Mouse (Mus musculus): Measurements from ENCODE around the gene Ccdc28b.

- TF ChIP-seq CTCF (IDR thresholded peaks at IDR 0.05; ENCODE audit: control insufficient read depth, insufficient read depth, low read length): no peak
- no peak for TF ChIP-seq POLR2A (IDR thresholded peaks at IDR 0.05; ENCODE audit: borderline replicate concordance, control insufficient read depth, low read depth, low read length)
These were observed 3.1 kb downstream of the Ccdc28b start for GRCm38 (mm10) chr4:129620419-129621282.
